Mouse (Mus musculus) left cerebral cortex, adult 11 months (tissue): Measurements from ENCODE around the gene 1700028P14Rik.
A peak's percentile ranks its signal among the peaks of the same experiment; 100 is the strongest.

Experiments
- DNase-seq: peaks from one replicate; pipeline ENCODE4 v3.0.0; 2022; ENCODE audit warnings: low spot score

Gene 1700028P14Rik

DNA sequence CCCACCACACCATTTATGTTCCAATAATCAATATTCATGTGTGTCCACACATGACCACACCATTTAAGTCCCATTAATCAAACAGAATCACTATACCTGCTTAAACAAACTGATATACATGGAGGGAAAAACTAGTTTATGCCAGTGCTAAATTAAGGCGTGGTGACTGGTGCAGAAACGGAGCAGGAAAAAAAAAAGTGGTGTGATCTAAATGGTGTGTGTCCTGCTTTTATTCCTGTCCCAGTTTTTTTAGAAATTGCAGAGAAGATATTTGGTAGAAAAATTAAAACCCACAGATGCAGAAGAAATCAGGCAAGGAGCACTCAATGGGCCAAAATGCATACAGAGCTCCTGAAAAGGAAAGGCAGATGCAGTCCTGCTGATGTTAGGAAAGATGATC lies 44.7 kb downstream of the 1700028P14Rik start:
- DNase-seq: no peak

- DNase-seq: no peak
These were observed 57.7 kb downstream of the 1700028P14Rik start for GRCm38 (mm10) chr19:23594950-23595349.

GRCm38 (mm10) chr19:23578606-23579355 lies 73.8 kb downstream of the 1700028P14Rik start:
- no peak for DNase-seq

DNA sequence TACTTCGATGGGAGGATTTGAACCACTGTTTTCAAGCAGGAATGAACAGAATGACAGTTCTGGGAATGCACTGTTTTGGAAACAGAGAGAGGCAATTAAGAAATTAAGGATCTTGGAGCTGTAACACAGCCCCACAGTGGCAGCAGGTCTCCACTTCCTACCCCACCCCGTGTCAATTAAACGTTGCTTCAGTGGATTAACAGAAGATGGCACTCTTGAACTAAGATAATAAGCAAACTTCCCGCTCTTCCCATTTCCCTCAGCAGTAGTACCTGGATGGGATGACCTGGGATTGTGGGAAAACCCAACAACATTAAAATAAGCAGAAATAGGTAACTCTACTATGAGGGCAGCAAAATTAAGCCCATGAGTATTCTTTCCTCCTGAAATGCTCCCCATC lies 75.9 kb downstream of the 1700028P14Rik start:
- no peak for DNase-seq

- DNase-seq: peak; percentile 27
These were observed 88.9 kb downstream of the 1700028P14Rik start for GRCm38 (mm10) chr19:23563693-23564092.

DNA sequence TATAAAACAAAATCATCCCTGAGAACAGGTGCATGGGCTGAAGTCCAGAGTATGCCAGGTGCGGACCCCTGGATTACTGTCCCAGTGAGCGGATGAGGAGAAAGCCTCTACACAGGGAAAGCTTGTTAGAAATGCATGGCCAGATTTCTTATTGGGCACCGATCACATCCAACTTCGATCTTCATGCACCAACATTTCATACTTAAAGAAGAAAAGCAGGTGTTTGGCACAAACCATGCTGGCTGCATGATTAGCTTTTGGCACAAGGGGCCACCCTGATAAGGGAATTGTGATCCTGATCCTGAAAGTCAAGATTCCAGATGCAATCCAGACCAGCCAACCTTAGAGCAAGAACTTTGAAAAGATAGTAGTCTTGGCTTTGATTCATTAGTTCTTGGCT lies 90.0 kb downstream of the 1700028P14Rik start:
- no peak for DNase-seq

DNA sequence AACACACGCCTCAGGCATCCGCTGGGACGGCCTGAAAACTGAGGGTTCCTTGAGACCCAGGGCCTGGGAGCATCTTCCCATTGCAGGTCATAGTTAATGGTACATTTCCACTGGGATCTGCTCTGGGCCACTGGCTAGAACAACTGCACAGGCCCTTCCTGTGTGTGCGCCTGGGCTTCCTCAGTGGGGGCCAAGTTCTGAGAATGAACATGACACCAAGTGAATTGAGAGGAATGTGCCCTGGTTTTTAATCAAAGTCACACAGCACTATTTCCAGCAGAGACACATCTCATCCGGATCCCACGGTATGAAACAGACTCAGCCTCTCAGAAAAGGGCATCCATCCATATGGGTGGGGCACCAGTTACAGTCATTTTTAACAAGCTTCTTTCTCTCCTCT lies 90.6 kb downstream of the 1700028P14Rik start:
- DNase-seq: no peak

GRCm38 (mm10) chr19:23553450-23553849 lies 99.2 kb downstream of the 1700028P14Rik start:
- no peak for DNase-seq

DNA sequence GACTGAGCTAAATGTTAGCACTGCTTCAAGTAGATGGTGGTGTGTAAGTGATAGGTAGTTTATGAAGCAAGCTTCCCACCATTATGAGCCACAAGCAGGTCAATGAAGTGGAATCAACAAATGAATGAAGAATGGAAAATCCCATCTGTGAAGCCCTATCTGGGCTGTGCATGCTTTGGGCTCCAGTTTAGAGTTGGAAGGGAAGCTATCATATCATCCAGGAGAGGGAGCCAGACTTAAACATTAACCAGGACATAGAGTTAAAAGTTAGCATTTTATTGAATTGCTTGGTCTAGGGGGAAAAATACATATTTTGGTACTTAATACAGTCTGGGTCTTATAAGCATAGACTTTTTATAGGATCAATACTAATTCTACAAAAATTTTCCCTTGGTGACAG lies 107.0 kb downstream of the 1700028P14Rik start:
- no peak for DNase-seq

DNA sequence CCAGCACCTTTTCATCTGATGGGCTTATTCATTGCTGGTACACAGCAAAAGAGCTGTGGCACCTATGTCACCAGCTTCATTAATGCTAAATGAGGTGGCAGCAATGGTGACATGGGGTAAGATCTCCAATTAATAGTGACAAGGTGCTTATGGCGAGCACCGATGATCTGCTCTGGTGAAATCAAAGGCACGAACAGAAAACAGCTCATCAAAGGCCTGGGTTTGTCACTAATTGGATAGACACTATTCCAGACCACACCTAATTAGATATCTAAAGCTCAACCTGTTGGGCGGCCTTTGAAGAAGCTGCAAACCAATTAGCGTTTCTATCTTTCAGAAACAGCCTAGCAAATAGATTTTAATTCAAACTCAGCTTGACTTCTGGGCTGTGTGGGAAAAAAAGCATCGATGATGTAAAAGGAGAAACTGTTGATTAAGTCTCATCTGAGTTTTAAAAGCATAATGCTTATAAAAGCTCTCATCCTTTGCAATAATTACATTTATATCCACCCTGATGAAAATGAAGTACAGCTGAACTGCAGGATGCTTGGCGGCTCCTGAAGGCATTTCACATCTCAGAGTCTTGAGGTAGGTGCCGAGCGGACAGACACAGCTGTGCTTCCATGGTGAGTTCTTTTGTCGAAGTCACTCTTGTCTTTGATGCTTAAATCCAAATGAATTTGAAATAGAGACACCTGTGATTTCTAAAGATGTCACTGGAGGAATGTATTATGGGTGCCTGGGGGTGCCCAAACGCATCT lies 109.2 kb downstream of the 1700028P14Rik start:
- DNase-seq: no peak

GRCm38 (mm10) chr19:23542759-23543158 lies 109.9 kb downstream of the 1700028P14Rik start:
- no peak for DNase-seq

GRCm38 (mm10) chr19:23535700-23536099 lies 116.9 kb downstream of the 1700028P14Rik start:
- no peak for DNase-seq

- DNase-seq: no peak
These were observed 120.7 kb downstream of the 1700028P14Rik start for GRCm38 (mm10) chr19:23531899-23532298.

GRCm38 (mm10) chr19:23523711-23524110 lies 128.9 kb downstream of the 1700028P14Rik start:
- peak; percentile 57 for DNase-seq

- DNase-seq: no peak
These were observed 130.8 kb downstream of the 1700028P14Rik start for GRCm38 (mm10) chr19:23521831-23522230.

DNA sequence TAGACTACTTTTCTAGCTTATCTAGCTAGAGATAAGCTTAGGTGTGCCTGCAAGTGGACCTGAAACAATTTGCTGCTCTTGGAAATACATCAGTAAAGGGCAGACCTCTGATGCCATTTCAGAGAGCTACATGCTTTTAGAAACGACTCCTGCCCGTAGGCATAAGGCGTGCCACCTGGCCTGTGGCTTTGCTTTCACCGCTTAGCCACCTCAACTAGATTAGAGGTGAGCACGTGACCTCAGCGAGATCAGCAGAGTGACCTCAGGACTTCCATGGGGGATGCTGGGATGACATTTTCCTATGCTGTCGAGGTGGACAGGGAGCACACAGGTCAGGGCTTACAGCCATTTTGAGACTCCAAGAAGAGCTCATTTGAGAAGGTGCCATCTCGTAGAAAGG lies 131.5 kb downstream of the 1700028P14Rik start:
- no peak for DNase-seq

GRCm38 (mm10) chr19:23520629-23521028 lies 132.0 kb downstream of the 1700028P14Rik start:
- no peak for DNase-seq

DNA sequence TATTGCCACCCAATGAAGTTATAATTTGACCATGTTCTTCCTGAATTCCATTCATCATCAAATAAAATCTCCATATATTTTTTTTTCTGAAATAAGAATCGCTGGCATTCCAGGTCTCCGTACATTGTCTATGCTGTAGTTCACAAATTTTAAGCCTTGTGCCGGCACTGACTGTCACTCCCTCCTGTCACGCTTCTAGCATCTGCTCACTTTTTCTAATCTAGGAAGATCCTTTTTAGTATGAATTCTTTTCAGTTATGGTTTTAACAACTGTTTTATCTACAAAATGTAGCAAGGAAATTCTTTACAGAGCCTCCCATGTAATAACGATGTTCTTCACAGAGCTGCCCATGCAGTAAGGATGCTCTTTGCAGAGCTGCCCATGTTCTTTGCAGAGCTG lies 134.1 kb downstream of the 1700028P14Rik start:
- DNase-seq: peak; percentile 26

DNA sequence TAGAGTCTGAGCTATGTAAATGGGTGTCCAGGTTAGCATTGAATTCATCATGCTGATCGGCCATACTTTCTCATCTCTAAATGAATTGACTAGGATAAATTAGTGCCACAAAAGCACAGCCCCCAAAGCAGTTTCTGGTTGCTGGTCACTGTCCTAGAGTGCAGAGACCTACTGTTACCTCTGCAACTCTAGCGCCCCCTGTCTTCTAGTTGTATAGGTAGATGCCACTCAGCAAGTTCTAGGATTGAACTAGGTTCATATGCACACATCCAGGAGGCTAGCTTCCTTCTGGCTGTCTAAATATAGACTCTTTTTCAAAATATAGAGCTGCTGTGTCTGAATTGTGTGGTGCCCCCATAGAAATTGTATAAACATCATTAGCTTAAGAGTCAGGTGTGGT lies 141.3 kb downstream of the 1700028P14Rik start:
- no peak for DNase-seq
